Mouse (Mus musculus) ES-E14 (cell line): ENCODE data around the gene Gbf1. TPM values are rescaled to one million over a fixed set of nuclear protein-coding genes. Genes with fewer than 3 reads are reported as not detected.
A peak's percentile ranks its signal among the peaks of the same experiment; 100 is the strongest.
"Not testable (repeated sequence)": the region's sequence is repeated elsewhere in the genome, so short reads cannot be mapped to it uniquely, and the experiment has no call there.

Experiments
- DNase-seq: peaks from one replicate; pipeline ENCODE4 v3.0.0-alpha.2; 2013; ENCODE audit warnings: low read depth, low spot score
- H3K27ac ChIP-seq: 2 replicates; pipeline ENCODE4 v1.5.1; 2012; ENCODE audit warnings: low read depth, mild to moderate bottlenecking, low read length, moderate library complexity, mixed read lengths; ENCODE audit not compliant: poor library complexity, insufficient read depth, severe bottlenecking
- H3K36me3 ChIP-seq: 2 replicates; pipeline ENCODE4 v1.6.1; 2012; ENCODE audit warnings: mild to moderate bottlenecking, low read length, moderate library complexity, mixed read lengths; ENCODE audit not compliant: control insufficient read depth, poor library complexity, insufficient read depth, severe bottlenecking
- H3K4me1 ChIP-seq, 2 experiments: fragments of 150-350 bp in 1 of 2; sonication (generic) in 1 of 2; 2 replicates each; pipeline ENCODE4 v1.6.1; 2012; ENCODE audit warnings: low read length in 2 of 2, mild to moderate bottlenecking in 1 of 2, mixed read lengths in 1 of 2; ENCODE audit not compliant: control insufficient read depth in 2 of 2, insufficient read depth in 2 of 2, poor library complexity in 1 of 2
- H3K4me3 ChIP-seq, 2 experiments: fragments of 150-350 bp in 1 of 2; sonication (generic) in 1 of 2; 2 replicates each; pipeline ENCODE4 v1.5.1; 2012; ENCODE audit warnings: low read length in 2 of 2, low read depth in 1 of 2, mild to moderate bottlenecking in 1 of 2, mixed read lengths in 1 of 2; ENCODE audit not compliant: insufficient read depth in 1 of 2, poor library complexity in 1 of 2, severe bottlenecking in 1 of 2
- H3K9ac ChIP-seq: 2 replicates; pipeline ENCODE4 v1.6.1; 2012; ENCODE audit warnings: low read depth, mild to moderate bottlenecking, low read length, mixed read lengths; ENCODE audit not compliant: poor library complexity, insufficient read depth, severe bottlenecking
- H3K9me3 ChIP-seq: fragments of 150-350 bp; sonication (generic); 2 replicates; pipeline ENCODE4 v1.6.1; 2012; ENCODE audit warnings: low read depth, mild to moderate bottlenecking, low read length; ENCODE audit not compliant: control insufficient read depth, insufficient read depth
- CHD2 ChIP-seq: IDR thresholded peaks from 2 replicates; pipeline ENCODE4 v1.6.1; 2014; ENCODE audit warnings: mild to moderate bottlenecking, low read depth, low read length, inconsistent platforms
- HCFC1 ChIP-seq: IDR thresholded peaks from 2 replicates; pipeline ENCODE4 v1.6.1; 2012; ENCODE audit warnings: low read length, inconsistent platforms, borderline replicate concordance; ENCODE audit not compliant: insufficient read depth
- MAFK ChIP-seq: IDR thresholded peaks from 2 replicates; pipeline ENCODE4 v1.6.1; 2014; ENCODE audit warnings: mild to moderate bottlenecking, low read depth, low read length, inconsistent platforms; ENCODE audit not compliant: insufficient read depth
- ZC3H11A ChIP-seq: IDR thresholded peaks from 2 replicates; pipeline ENCODE4 v1.6.1; 2012; ENCODE audit warnings: low read depth, mild to moderate bottlenecking, inconsistent platforms, low read length, borderline replicate concordance
- ZNF384 ChIP-seq: IDR thresholded peaks from 2 replicates; pipeline ENCODE4 v1.6.1; 2012; ENCODE audit warnings: low read depth, low read length, inconsistent platforms
- in situ Hi-C, 2 experiments: fragments of 600-800 bp; cut with MboI; formaldehyde crosslinking; loops; one replicate each; pipeline ENCODE4 v1.15.1; 2025; ENCODE audit warnings: low sequenced_read_pairs in 2 of 2, inconsistent platforms in 1 of 2; ENCODE audit not compliant: unreplicated experiment in 2 of 2
- total RNA-seq: library from RNA; depleted of rRNA; stranded (reverse); fragments of 300-350 nt; gene quantifications from 2 replicates; pipeline ENCODE4 v1.2.3, GENCODE M21; 2012

Gene Gbf1
- total RNA-seq, 1 experiment: 29.0 TPM

GRCm38 (mm10) chr19:46149091-46149490 lies 3.2 kb upstream of the Gbf1 start:
- H3K36me3 ChIP-seq: no peaks in the 10 kb centered on the region
- in situ Hi-C loops: no loop called here
- no peak overlapping the region for H3K9ac ChIP-seq
- no peaks in the 10 kb centered on the region for H3K9me3 ChIP-seq
- H3K4me1 ChIP-seq: no peaks in the 10 kb centered on the region
- no peak overlapping the region for H3K27ac ChIP-seq
- peak overlapping the region in 1 of 2 experiments; percentile 86; a peak in 1 of 4 replicates for H3K4me3 ChIP-seq
- TF ChIP-seq ZNF384 (no peak), HCFC1 (no peak), ZC3H11A (no peak), MAFK (no peak), CHD2 (no peak)
- no peak for DNase-seq

- DNase-seq: no peak
- H3K9ac ChIP-seq: no peak overlapping the region
- in situ Hi-C loops: no loop called here
- TF ChIP-seq HCFC1 (no peak), MAFK (no peak), CHD2 (no peak), ZC3H11A (no peak), ZNF384 (no peak)
- peaks cover 0 to 2% of the 10 kb centered on the region in 2 experiments; a peak in 2 of 4 replicates for H3K4me1 ChIP-seq
- no peaks in the 10 kb centered on the region; the same call in 1 of the 2 replicates for H3K36me3 ChIP-seq
- H3K27ac ChIP-seq: no peak overlapping the region
- no peaks in the 10 kb centered on the region for H3K9me3 ChIP-seq
- H3K4me3 ChIP-seq: no peak overlapping the region
These were observed 13.6 kb downstream of the Gbf1 start for GRCm38 (mm10) chr19:46165950-46166349.

GRCm38 (mm10) chr19:46167169-46167568 lies 14.9 kb downstream of the Gbf1 start:
- H3K4me3 ChIP-seq, H3K27ac ChIP-seq, H3K36me3 ChIP-seq, H3K9me3 ChIP-seq, H3K9ac ChIP-seq, in situ Hi-C loops, H3K4me1 ChIP-seq, DNase-seq: not testable (repeated sequence)
- peak; percentile 57; the same call in 1 of the 2 replicates for TF ChIP-seq ZNF384

- Histone ChIP-seq H3K27ac (no peak overlapping the region), H3K4me3 (no peak overlapping the region), H3K9me3 (no peaks in the 10 kb centered on the region), H3K9ac (no peak overlapping the region), H3K4me1 (peaks cover 0 to 12% of the 10 kb centered on the region in 2 experiments; a peak in 3 of 4 replicates), H3K36me3 (no peaks in the 10 kb centered on the region; the same call in 1 of the 2 replicates)
- in situ Hi-C loops: no loop called here
- no peak for TF ChIP-seq ZC3H11A
- TF ChIP-seq CHD2: no peak
- no peak for TF ChIP-seq ZNF384
- TF ChIP-seq MAFK: peak; percentile 96
- TF ChIP-seq HCFC1: no peak
- DNase-seq: no peak
These were observed 17.1 kb downstream of the Gbf1 start for GRCm38 (mm10) chr19:46169396-46169795.

GRCm38 (mm10) chr19:46169913-46170312 lies 17.6 kb downstream of the Gbf1 start:
- Histone ChIP-seq H3K4me1 (peaks cover 0 to 12% of the 10 kb centered on the region in 2 experiments; a peak in 3 of 4 replicates), H3K36me3 (no peaks in the 10 kb centered on the region; the same call in 1 of the 2 replicates), H3K9ac (no peak overlapping the region), H3K27ac (no peak overlapping the region), H3K4me3 (no peak overlapping the region), H3K9me3 (no peaks in the 10 kb centered on the region)
- in situ Hi-C loops: no loop called here
- TF ChIP-seq MAFK: no peak
- no peak for TF ChIP-seq HCFC1
- no peak for TF ChIP-seq ZNF384
- no peak for TF ChIP-seq CHD2
- TF ChIP-seq ZC3H11A: no peak
- DNase-seq: no peak
